Mouse (Mus musculus): ENCODE results near the gene Rhox6.
"Not testable (repeated sequence)": the region's sequence is repeated elsewhere in the genome, so short reads cannot be mapped to it uniquely, and the experiment has no call there.

Gene Rhox6

DNA sequence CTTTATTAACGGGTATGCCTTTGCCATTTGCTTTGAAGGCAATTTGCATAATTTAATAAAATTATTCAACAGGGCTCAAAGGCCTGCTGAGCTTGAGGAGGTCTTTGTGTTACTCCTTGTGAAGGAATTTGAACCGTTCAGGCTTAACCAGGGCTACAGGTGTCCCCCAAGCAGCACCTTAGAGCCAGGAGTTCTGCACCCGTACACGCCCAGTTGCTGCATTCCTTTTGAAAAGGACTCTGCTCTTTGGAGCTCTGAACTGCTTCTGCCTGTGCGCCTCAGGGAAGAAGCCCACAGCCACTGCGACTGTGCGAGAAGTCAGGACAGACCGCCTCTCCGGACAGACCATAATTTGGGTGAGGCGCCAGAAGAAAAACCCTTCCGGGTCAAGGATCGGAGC, at the start of gene Rhox6:
TSS of gene Rhox6 (plus strand) at position 301 of the 400 bp plus-strand sequence.
- not testable (repeated sequence) for DNase-seq (ENCODE audit: low read depth, low spot score)

DNA sequence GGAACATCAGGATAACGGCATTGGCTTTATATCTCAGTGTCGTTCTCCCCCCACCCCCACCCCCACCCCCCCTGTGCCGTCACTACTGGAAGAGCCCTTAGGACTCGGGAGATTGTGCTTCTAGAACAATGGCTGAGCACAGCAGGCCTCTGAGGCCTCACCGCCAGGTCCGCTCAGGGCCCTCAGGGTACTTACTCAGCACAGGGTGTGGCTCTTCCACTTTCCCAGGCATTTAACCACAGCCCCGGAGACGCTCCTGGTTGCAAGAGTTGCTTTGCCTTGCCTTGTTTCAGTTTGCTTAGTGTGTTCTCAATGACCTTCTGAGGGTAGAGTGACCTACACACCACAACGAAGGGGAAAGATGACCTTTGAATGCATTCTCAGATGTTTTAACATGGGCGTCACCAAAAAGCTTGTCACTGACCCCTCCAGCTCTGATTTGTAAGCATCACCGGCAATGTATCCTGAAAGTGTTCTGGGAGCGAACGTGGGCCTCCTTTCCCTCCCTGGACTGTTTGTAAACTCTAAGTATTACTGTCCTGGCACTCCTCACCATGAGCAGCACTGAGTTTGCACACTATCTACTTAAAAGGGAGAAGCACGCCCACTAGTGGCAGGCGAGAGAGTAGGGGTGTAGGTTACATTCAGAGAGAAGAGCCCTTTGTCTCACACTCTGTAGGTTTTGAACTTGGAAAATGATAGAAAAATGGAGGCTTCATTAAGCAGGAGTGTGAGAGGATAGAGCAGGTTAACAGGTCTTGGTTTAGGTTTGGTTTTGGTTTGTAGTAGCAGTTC, 19.2 kb upstream of the Rhox6 start:
- DNase-seq (ENCODE audit: low read depth, low spot score), result no peak

DNA sequence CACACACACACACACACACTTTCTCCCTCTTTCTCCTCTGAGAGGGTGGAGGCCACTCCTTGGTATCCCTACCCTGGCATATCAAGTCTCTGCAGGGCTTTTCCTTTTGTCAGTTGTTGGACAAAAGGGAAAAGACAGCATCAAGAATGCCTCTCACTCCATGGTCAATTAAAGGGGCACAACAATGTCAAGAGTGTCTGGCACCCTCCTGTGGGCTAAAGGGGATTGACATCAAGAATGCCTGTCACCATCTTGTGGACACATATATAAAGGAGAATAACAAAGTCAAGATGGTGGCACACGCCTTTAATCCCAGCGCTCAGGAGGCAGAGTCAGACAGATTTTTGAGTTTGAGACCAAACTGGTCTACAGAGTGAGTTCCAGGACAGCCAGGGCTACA, 17.3 kb upstream of the Rhox6 start:
- DNase-seq (ENCODE audit: low read depth, low spot score), result no peak

DNA sequence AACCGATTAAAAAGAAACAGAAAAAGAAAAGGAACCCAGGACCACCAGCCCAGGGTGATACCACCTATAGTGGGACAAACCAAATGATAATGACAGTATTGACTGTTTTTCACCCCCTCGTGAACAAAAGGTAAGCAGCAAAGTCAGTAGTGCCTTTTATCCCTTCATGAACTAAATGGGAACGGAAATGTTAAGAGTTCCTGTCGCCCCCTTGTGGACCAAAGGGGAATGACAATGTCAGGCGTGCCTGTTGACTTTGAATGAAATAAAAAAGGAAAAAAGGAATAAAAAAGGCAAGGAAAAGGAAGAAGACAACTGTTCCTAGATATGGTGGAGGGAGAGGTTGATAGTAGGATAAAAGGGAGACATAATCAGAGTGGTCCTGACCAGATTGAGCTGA, 15.5 kb upstream of the Rhox6 start:
- DNase-seq (ENCODE audit: low read depth, low spot score), result peak; percentile 25

DNA sequence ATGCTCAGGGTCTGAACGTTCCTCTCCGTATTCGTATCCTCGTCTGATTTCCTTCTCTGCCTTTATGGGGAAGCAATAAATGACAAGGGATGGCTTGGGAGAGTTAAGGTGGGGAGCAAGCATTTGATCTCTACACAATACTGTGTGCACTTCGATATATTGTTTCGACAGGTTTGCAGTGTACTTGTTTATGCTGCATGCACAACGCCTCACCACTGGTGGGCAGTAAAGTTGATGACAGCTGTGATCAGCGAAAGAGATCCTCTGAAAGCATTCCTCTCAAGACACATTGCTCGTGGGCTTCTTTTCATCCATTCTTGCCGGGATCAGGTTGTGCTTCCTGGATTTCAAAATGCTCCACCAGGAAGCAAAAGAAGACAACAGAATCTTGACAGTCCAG, 11.0 kb upstream of the Rhox6 start:
- DNase-seq (ENCODE audit: low read depth, low spot score), result no peak

DNA sequence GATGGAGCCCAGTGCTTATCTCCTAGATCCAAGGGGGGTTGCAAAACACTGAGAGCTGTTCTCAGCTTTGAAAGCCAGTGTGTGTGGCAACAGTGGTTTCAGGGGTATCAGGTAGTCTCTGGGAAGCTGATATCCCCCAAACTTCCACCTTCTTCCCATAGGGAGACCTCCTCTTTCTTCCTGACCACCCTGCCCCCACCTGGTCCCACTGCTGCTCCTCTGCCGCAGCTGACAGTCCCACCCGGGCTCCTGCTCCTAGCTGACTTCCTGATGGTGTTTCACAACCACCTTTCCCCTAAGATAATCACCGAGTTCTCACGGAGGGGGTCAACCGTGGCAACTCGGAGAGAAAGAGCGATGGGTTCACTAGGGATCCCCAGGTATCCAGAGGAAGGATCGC, 4.7 kb downstream of the Rhox6 start, which contains the start of gene Rhox7a:
TSS of gene Rhox7a (plus strand) at position 301 of the 400 bp plus-strand sequence.
- DNase-seq (ENCODE audit: low read depth, low spot score), result not testable (repeated sequence)

DNA sequence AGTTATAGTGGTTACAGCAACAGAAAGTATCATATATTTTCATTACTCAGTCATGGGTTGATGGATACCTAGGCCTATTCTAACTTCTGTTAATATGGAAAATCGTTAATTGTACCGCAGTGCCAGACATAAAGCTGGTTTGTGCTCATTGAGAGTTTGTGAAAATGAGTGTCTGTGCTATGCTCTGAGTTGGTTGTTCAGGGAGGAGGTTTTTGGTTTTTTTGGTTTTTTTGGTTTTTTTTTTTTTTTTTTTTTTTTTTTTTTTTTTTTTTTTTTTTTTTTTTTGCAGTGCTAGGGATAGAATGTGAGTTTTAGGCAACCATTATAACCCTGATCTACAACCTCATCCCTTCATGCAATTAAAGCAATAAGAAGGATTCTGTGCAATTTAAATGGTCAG, 44.9 kb downstream of the Rhox6 start:
- DNase-seq (ENCODE audit: low read depth, low spot score), result no peak

DNA sequence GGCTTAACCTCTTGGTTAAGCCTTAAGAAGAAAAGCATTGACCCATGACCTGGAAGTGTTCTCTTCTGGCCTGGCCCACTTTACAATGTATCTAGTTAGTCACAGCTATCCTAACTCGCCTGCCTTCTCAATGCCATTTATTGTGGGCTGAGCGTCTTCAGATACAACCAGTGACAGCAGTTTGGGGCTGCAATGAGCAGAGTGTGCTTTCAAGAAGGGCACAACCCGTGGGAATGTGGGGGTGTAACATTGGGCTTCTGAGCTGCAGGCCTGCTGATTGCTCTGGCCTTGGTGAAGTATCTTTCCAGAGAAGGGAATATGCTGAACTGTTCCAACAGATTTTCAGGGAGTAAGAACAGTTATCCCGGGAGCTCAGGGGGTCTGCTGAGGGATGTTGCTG, 52.1 kb downstream of the Rhox6 start, which contains the start of gene Rhox8:
TSS of gene Rhox8 (minus strand) at position 101 of the 400 bp plus-strand sequence.
- no peak for DNase-seq (ENCODE audit: low read depth, low spot score)

Data from mesoderm, embryonic 11.5 days (tissue).